Mouse (Mus musculus) erythroid progenitor cell, adult 5-6 weeks (primary cell): ENCODE measurements around the gene Prtn3. TPM values are rescaled to one million over a fixed set of nuclear protein-coding genes. Genes with fewer than 3 reads are reported as not detected.

Experiments used
- ATAC-seq: replicated peaks from 2 replicates; pipeline ENCODE4 v1.8.0; 2016; ENCODE audit warnings: moderate number of reproducible peaks, mild to moderate bottlenecking, moderate TSS enrichment, inconsistent platforms; ENCODE audit not compliant: poor library complexity, low FRiP score, severe bottlenecking
- total RNA-seq, 2 experiments: library from RNA; stranded (forward) in 1 of 2; stranded (reverse) in 1 of 2; fragments of 150-400 nt in 1 of 2; fragments of 186-747, 209-891 nt in 1 of 2; gene quantifications; 2 replicates each; pipeline versions ENCODE4 v1.2.3 to v1.2.4; 2015 to 2017; ENCODE audit warnings: low replicate concordance in 2 of 2

Prtn3 gene
- total RNA-seq, 2 experiments from 2014 or later: 52.3 to 296 TPM

GRCm38 (mm10) chr10:79921572-79921971, 47.3 kb downstream of the Prtn3 start:
- ATAC-seq: no peak

DNA sequence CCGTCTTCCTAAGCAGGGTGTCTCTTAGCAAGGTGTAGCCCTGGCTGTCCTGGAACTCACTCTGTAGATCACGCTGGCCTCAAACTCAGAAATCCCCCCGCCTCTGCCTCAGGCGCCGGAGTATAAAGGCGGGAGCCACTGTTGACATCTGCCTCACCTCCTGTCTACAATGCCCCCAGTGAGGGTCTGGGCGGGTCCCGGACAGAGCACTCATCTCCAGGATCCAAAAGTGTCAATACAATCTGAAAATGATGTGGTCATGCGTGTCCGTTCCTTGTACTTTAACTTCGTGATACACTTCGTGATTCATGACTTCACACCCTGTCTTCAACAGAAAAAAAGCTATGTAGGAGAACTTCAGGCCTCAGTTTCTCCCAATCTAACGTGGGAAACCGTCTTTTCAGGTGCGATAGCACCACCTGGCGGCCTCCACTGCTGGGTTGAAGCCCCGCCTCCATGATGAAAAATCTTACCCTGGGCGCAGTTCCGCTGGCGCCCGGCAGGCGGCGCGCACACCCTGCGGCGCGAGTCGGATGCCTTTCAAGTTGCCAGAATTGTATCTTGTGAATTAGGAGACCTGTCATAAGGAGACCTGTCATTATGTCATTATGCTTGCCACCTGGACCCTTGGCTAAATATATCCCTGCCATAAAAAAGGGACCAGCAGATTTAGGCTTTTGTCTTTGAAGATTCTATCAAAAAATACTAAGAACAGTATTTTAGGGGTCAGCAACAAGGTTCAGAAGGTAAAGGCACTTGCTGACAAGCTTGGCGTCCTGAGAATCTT, 50.9 kb downstream of the Prtn3 start:
- ATAC-seq: peak; percentile 68

GRCm38 (mm10) chr10:79925785-79926490, 51.7 kb downstream of the Prtn3 start:
- peak; percentile 26 for ATAC-seq

- peak; percentile 71 for ATAC-seq
Observed at GRCm38 (mm10) chr10:79926491-79927323, 52.4 kb downstream of the Prtn3 start, which contains the start of gene Arid3a. TSS of gene Arid3a (plus strand) at chr10:79927043.

DNA sequence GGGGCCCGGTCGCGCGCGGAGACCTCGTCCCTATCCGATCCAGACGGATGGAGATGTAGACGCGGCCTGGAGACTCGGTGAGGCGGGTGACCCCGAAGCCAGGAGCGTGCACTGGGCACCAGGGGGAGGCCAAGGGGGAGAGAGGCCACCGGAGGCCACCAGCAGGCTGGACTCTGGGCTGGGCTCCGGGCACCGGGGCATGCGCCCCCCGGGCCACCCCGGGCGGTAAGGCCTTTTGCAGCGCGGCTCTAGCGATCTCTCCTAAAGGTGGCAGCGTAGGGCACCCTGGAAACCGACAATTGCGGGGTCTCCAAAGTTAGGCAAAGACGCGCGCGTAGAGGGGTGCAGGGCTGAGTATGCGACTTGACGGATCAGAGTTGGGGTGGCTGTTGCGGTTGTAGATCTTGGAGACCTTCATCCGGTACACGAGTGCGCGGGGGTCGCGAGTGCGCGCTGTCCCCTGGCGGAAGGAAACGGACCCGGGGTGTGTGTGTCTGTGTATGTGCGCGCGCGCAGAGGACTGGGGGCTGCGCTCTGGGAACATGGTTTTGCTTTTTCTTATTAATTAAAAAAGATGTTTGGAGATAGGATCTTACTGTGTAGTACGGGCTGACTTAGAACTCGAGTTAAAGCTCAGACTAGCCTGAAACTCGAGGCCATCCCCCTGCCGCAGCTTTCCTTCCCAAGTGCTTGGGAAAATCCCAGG, 53.2 kb downstream of the Prtn3 start:
- no peak for ATAC-seq

- no peak for ATAC-seq
Observed at GRCm38 (mm10) chr10:79928030-79928694, 53.9 kb downstream of the Prtn3 start.

GRCm38 (mm10) chr10:79928907-79929701, 54.8 kb downstream of the Prtn3 start:
- ATAC-seq: no peak

GRCm38 (mm10) chr10:79929967-79930825, 55.9 kb downstream of the Prtn3 start:
- ATAC-seq: no peak

GRCm38 (mm10) chr10:79930826-79931186, 56.5 kb downstream of the Prtn3 start:
- ATAC-seq: no peak

DNA sequence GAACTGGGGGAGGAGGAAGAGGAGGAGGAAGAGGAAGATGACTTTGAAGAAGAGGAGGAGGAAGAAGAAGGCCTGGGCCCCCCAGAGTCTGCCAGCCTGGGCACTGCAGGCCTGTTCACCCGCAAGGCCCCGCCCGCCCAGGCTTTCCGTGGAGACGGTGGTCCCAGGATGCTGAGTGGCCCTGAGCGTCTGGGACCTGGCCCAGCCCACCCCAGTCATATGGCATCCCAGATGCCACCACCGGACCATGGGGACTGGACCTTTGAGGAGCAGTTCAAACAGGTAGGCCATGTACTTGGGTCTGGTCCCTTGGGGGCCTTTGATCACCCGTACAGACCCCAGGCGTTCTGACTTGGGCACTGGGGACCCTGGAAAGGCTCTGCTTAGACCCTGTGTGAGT, 57.5 kb downstream of the Prtn3 start:
- no peak for ATAC-seq

- ATAC-seq: no peak
Observed at GRCm38 (mm10) chr10:79932736-79933135, 58.5 kb downstream of the Prtn3 start.

Other genes with a start within 250 kb of the Prtn3 start
Only the 30 nearest of the 34 such genes appear.
- not detected in 2 replicates for gene Madcam1, start 209.9 kb upstream of the Prtn3 start, total RNA-seq (2015; ENCODE audit: low replicate concordance)
- gene Madcam1, start 209.9 kb upstream of the Prtn3 start, total RNA-seq (2017; ENCODE audit: low replicate concordance): not detected in 2 replicates
- gene Tpgs1, start 205.1 kb upstream of the Prtn3 start, total RNA-seq (2015; ENCODE audit: low replicate concordance): 12.2 and 15.9 TPM in 2 replicates
- gene Tpgs1, start 205.1 kb upstream of the Prtn3 start, total RNA-seq (2017; ENCODE audit: low replicate concordance): 1.9 and 8.3 TPM in 2 replicates
- 42.2 and 66.7 TPM in 2 replicates for gene Cdc34, start 192.3 kb upstream of the Prtn3 start, total RNA-seq (2015; ENCODE audit: low replicate concordance)
- gene Cdc34, start 192.3 kb upstream of the Prtn3 start, total RNA-seq (2017; ENCODE audit: low replicate concordance): 82.7 and 87.2 TPM in 2 replicates
- gene Gzmm, start 185.5 kb upstream of the Prtn3 start, total RNA-seq (2015; ENCODE audit: low replicate concordance): not detected in 2 replicates
- not detected in 2 replicates for gene Gzmm, start 185.5 kb upstream of the Prtn3 start, total RNA-seq (2017; ENCODE audit: low replicate concordance)
- gene Bsg, start 170.0 kb upstream of the Prtn3 start, total RNA-seq (2015; ENCODE audit: low replicate concordance): 1,896 and 2,324 TPM in 2 replicates
- 1,328 and 1,345 TPM in 2 replicates for gene Bsg, start 170.0 kb upstream of the Prtn3 start, total RNA-seq (2017; ENCODE audit: low replicate concordance)
- gene Hcn2, start 157.8 kb upstream of the Prtn3 start, total RNA-seq (2015; ENCODE audit: low replicate concordance): not detected in 2 replicates
- not detected in 2 replicates for gene Hcn2, start 157.8 kb upstream of the Prtn3 start, total RNA-seq (2017; ENCODE audit: low replicate concordance)
- 8.0 TPM in 1 of 2 replicates, not detected in the other for gene Polrmt, start 127.9 kb upstream of the Prtn3 start, total RNA-seq (2015; ENCODE audit: low replicate concordance)
- 0.64 and 4.4 TPM in 2 replicates for gene Polrmt, start 127.9 kb upstream of the Prtn3 start, total RNA-seq (2017; ENCODE audit: low replicate concordance)
- gene Fgf22, start 119.4 kb upstream of the Prtn3 start, total RNA-seq (2015; ENCODE audit: low replicate concordance): not detected in 2 replicates
- gene Fgf22, start 119.4 kb upstream of the Prtn3 start, total RNA-seq (2017; ENCODE audit: low replicate concordance): not detected in 2 replicates
- gene Rnf126, start 107.5 kb upstream of the Prtn3 start, total RNA-seq (2015; ENCODE audit: low replicate concordance): 40.0 and 58.7 TPM in 2 replicates
- gene Rnf126, start 107.5 kb upstream of the Prtn3 start, total RNA-seq (2017; ENCODE audit: low replicate concordance): 18.3 and 19.4 TPM in 2 replicates
- 5.4 TPM in 1 of 2 replicates, not detected in the other for gene Fstl3, start 97.2 kb upstream of the Prtn3 start, total RNA-seq (2015; ENCODE audit: low replicate concordance)
- 0.38 and 1.3 TPM in 2 replicates for gene Fstl3, start 97.2 kb upstream of the Prtn3 start, total RNA-seq (2017; ENCODE audit: low replicate concordance)
- gene Prss57, start 83.5 kb upstream of the Prtn3 start, total RNA-seq (2015; ENCODE audit: low replicate concordance): 25.6 and 44.0 TPM in 2 replicates
- 1.1 and 6.5 TPM in 2 replicates for gene Prss57, start 83.5 kb upstream of the Prtn3 start, total RNA-seq (2017; ENCODE audit: low replicate concordance)
- 8.8 and 16.2 TPM in 2 replicates for gene Palm, start 80.9 kb upstream of the Prtn3 start, total RNA-seq (2015; ENCODE audit: low replicate concordance)
- 2.0 and 9.2 TPM in 2 replicates for gene Palm, start 80.9 kb upstream of the Prtn3 start, total RNA-seq (2017; ENCODE audit: low replicate concordance)
- gene Misp, start 53.5 kb upstream of the Prtn3 start, total RNA-seq (2015; ENCODE audit: low replicate concordance): not detected in 2 replicates
- gene Misp, start 53.5 kb upstream of the Prtn3 start, total RNA-seq (2017; ENCODE audit: low replicate concordance): not detected in 2 replicates
- 134 and 185 TPM in 2 replicates for gene Ptbp1, start 20.0 kb upstream of the Prtn3 start, total RNA-seq (2015; ENCODE audit: low replicate concordance)
- gene Ptbp1, start 20.0 kb upstream of the Prtn3 start, total RNA-seq (2017; ENCODE audit: low replicate concordance): 89.3 and 94.7 TPM in 2 replicates
- 0.84 TPM in 1 of 2 replicates, not detected in the other for gene Plppr3, start 158 bp downstream of the Prtn3 start, total RNA-seq (2015; ENCODE audit: low replicate concordance)
- gene Plppr3, start 158 bp downstream of the Prtn3 start, total RNA-seq (2017; ENCODE audit: low replicate concordance): 0.83 and 1.7 TPM in 2 replicates
- 613 and 617 TPM in 2 replicates for gene Elane, start 11.8 kb downstream of the Prtn3 start, total RNA-seq (2015; ENCODE audit: low replicate concordance)
- gene Elane, start 11.8 kb downstream of the Prtn3 start, total RNA-seq (2017; ENCODE audit: low replicate concordance): 146 and 166 TPM in 2 replicates
- not detected in 2 replicates for gene Cfd, start 16.4 kb downstream of the Prtn3 start, total RNA-seq (2015; ENCODE audit: low replicate concordance)
- not detected in 2 replicates for gene Cfd, start 16.4 kb downstream of the Prtn3 start, total RNA-seq (2017; ENCODE audit: low replicate concordance)
- gene Med16, start 34.4 kb downstream of the Prtn3 start, total RNA-seq (2015; ENCODE audit: low replicate concordance): 5.9 and 17.7 TPM in 2 replicates
- gene Med16, start 34.4 kb downstream of the Prtn3 start, total RNA-seq (2017; ENCODE audit: low replicate concordance): 8.0 and 9.1 TPM in 2 replicates
- gene Gm26602, start 36.4 kb downstream of the Prtn3 start, total RNA-seq (2015; ENCODE audit: low replicate concordance): not detected in 2 replicates
- 22.8 TPM in 1 of 2 replicates, not detected in the other for gene Gm26602, start 36.4 kb downstream of the Prtn3 start, total RNA-seq (2017; ENCODE audit: low replicate concordance)
- gene Kiss1r, start 42.5 kb downstream of the Prtn3 start, total RNA-seq (2015; ENCODE audit: low replicate concordance): not detected in 2 replicates
- gene Kiss1r, start 42.5 kb downstream of the Prtn3 start, total RNA-seq (2017; ENCODE audit: low replicate concordance): not detected in 2 replicates
- 60.2 and 65.4 TPM in 2 replicates for gene R3hdm4, start 46.7 kb downstream of the Prtn3 start, total RNA-seq (2015; ENCODE audit: low replicate concordance)
- gene R3hdm4, start 46.7 kb downstream of the Prtn3 start, total RNA-seq (2017; ENCODE audit: low replicate concordance): 37.4 and 45.8 TPM in 2 replicates
- gene Arid3a, start 52.6 kb downstream of the Prtn3 start, total RNA-seq (2015; ENCODE audit: low replicate concordance): 4.2 and 9.7 TPM in 2 replicates
- gene Arid3a, start 52.6 kb downstream of the Prtn3 start, total RNA-seq (2017; ENCODE audit: low replicate concordance): 4.8 and 8.6 TPM in 2 replicates
- gene Wdr18, start 85.7 kb downstream of the Prtn3 start, total RNA-seq (2015; ENCODE audit: low replicate concordance): 4.0 and 10.1 TPM in 2 replicates
- gene Wdr18, start 85.7 kb downstream of the Prtn3 start, total RNA-seq (2017; ENCODE audit: low replicate concordance): 0.98 and 4.6 TPM in 2 replicates
- gene Grin3b, start 96.2 kb downstream of the Prtn3 start, total RNA-seq (2015; ENCODE audit: low replicate concordance): not detected in 2 replicates
- not detected in 2 replicates for gene Grin3b, start 96.2 kb downstream of the Prtn3 start, total RNA-seq (2017; ENCODE audit: low replicate concordance)
- 57.0 and 78.9 TPM in 2 replicates for gene Tmem259, start 109.9 kb downstream of the Prtn3 start, total RNA-seq (2015; ENCODE audit: low replicate concordance)
- gene Tmem259, start 109.9 kb downstream of the Prtn3 start, total RNA-seq (2017; ENCODE audit: low replicate concordance): 49.2 and 51.1 TPM in 2 replicates
- 20.1 and 39.6 TPM in 2 replicates for gene Cnn2, start 114.1 kb downstream of the Prtn3 start, total RNA-seq (2015; ENCODE audit: low replicate concordance)
- gene Cnn2, start 114.1 kb downstream of the Prtn3 start, total RNA-seq (2017; ENCODE audit: low replicate concordance): 18.2 and 26.3 TPM in 2 replicates
- gene Abca7, start 122.0 kb downstream of the Prtn3 start, total RNA-seq (2015; ENCODE audit: low replicate concordance): 44.0 and 58.4 TPM in 2 replicates
- gene Abca7, start 122.0 kb downstream of the Prtn3 start, total RNA-seq (2017; ENCODE audit: low replicate concordance): 58.6 and 71.8 TPM in 2 replicates
- 23.4 and 23.9 TPM in 2 replicates for gene Arhgap45, start 142.2 kb downstream of the Prtn3 start, total RNA-seq (2015; ENCODE audit: low replicate concordance)
- gene Arhgap45, start 142.2 kb downstream of the Prtn3 start, total RNA-seq (2017; ENCODE audit: low replicate concordance): 16.0 and 28.8 TPM in 2 replicates
- 18.4 and 20.5 TPM in 2 replicates for gene Polr2e, start 165.3 kb downstream of the Prtn3 start, total RNA-seq (2015; ENCODE audit: low replicate concordance)
- 14.6 and 28.4 TPM in 2 replicates for gene Polr2e, start 165.3 kb downstream of the Prtn3 start, total RNA-seq (2017; ENCODE audit: low replicate concordance)
- 371 and 490 TPM in 2 replicates for gene Gpx4, start 172.7 kb downstream of the Prtn3 start, total RNA-seq (2015; ENCODE audit: low replicate concordance)
- 239 and 372 TPM in 2 replicates for gene Gpx4, start 172.7 kb downstream of the Prtn3 start, total RNA-seq (2017; ENCODE audit: low replicate concordance)